Mouse (Mus musculus) stomach, embryonic 16.5 days (tissue): ENCODE data around the gene Ahdc1. TPM values are rescaled to one million over a fixed set of nuclear protein-coding genes. Genes with fewer than 3 reads are reported as not detected.
A peak's percentile ranks its signal among the peaks of the same experiment; 100 is the strongest.

Experiments used
- ATAC-seq: fragments of 200-750 bp; cut with Nextera tagmentation; 2 replicates; pipeline ENCODE4 v1.8.0; 2017; ENCODE audit warnings: moderate number of reproducible peaks, moderate TSS enrichment; ENCODE audit not compliant: insufficient read depth, low FRiP score
- H3K27ac ChIP-seq: fragments of 300-500 bp; sonication (generic); 2 replicates; pipeline ENCODE4 v1.5.1; 2014; ENCODE audit warnings: low read length
- H3K27me3 ChIP-seq: fragments of 300-500 bp; sonication (generic); 2 replicates; pipeline ENCODE4 v1.6.1; 2014; ENCODE audit warnings: low read length, control low read depth, mixed read lengths; ENCODE audit not compliant: control insufficient read depth, insufficient read depth
- H3K36me3 ChIP-seq: fragments of 300-500 bp; sonication (generic); 2 replicates; pipeline ENCODE4 v1.6.1; 2014; ENCODE audit warnings: low read length; ENCODE audit not compliant: control insufficient read depth, insufficient read depth
- H3K4me1 ChIP-seq: fragments of 300-500 bp; sonication (generic); 2 replicates; pipeline ENCODE4 v1.6.1; 2014; ENCODE audit warnings: low read length, control low read depth, mixed read lengths; ENCODE audit not compliant: control insufficient read depth, insufficient read depth
- H3K4me2 ChIP-seq: fragments of 300-500 bp; sonication (generic); 2 replicates; pipeline ENCODE4 v1.6.1; 2014; ENCODE audit warnings: low read depth, low read length, mixed read lengths
- H3K4me3 ChIP-seq: fragments of 300-500 bp; sonication (generic); replicated peaks from 2 replicates; pipeline ENCODE4 v1.5.1; 2014; ENCODE audit warnings: mild to moderate bottlenecking, low read length
- H3K9ac ChIP-seq: fragments of 300-500 bp; sonication (generic); 2 replicates; pipeline ENCODE4 v1.6.1; 2014; ENCODE audit warnings: low read length
- H3K9me3 ChIP-seq: fragments of 300-500 bp; sonication (generic); replicated peaks from 2 replicates; pipeline ENCODE4 v1.6.1; 2016; ENCODE audit warnings: low read length, control low read depth; ENCODE audit not compliant: control insufficient read depth
- WGBS: fragments of 180-500 bp; shearing (Covaris S2); extraction: QIAGEN DNeasy Blood & Tissue Kit; methylation state at CpG from one replicate; pipeline ENCODE4 v1.1.7; 2014; 5-methylcytosine and 5-hydroxymethylcytosine counted together
- polyA plus RNA-seq: library from polyadenylated mRNA; unstranded; fragments of >200 nt; fragmentation: Nextera tagmentation; extraction: Ambion mirVana; gene quantifications from 2 replicates; pipeline ENCODE4 v1.2.1, GENCODE M21; 2015

Gene Ahdc1
- polyA plus RNA-seq, 1 experiment from 2014 or later = 7.1 TPM

DNA sequence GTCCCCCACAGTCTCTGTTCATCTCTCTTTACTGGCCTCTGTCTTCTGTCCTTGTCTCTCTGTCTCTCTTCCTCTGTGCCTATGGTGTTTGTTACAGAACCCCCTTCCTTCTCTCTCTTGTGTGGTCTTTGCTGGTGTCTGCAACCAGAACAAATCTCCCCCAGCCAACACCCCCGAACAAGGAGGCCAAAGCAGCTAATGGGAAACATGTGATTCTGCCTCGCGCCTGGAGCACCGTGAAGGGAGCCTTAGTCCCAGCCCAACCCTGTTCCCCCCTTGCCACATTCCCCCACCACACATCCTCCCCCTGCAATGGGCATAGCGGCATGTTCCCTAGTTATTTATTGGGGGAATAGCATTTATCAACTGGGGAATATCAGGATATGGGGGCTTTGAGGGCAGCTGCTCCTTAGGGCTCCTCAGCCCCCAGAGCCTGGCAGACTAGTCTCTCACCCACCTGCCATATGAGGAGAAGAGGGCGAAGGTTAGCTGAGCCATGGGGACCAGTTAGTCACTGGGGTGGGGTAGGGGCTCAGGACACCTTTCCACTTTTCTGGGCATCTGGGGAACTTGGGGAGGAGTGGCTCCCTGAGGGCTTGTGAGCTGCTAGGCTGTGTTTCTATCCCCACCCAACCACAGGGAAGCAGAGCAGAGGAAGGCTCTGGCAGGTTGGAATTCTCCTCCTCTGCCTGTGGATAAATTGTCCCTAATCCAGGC is 41.1 kb downstream of the Ahdc1 start:
- no peak overlapping the region for H3K4me3 ChIP-seq
- no peaks in the 10 kb centered on the region for H3K27me3 ChIP-seq
- H3K9me3 ChIP-seq = no peaks in the 10 kb centered on the region
- ATAC-seq = no peak
- WGBS = 43% methylated on average over 6 of the region's 6 CpGs
- H3K36me3 ChIP-seq = no peaks in the 10 kb centered on the region
- H3K27ac ChIP-seq = peak overlapping the region; percentile 39; the same call in 1 of the 2 replicates
- H3K9ac ChIP-seq = peak overlapping the region; percentile 2; the same call in 1 of the 2 replicates
- peaks cover 94% of the 10 kb centered on the region for H3K4me1 ChIP-seq
- no peak overlapping the region for H3K4me2 ChIP-seq

DNA sequence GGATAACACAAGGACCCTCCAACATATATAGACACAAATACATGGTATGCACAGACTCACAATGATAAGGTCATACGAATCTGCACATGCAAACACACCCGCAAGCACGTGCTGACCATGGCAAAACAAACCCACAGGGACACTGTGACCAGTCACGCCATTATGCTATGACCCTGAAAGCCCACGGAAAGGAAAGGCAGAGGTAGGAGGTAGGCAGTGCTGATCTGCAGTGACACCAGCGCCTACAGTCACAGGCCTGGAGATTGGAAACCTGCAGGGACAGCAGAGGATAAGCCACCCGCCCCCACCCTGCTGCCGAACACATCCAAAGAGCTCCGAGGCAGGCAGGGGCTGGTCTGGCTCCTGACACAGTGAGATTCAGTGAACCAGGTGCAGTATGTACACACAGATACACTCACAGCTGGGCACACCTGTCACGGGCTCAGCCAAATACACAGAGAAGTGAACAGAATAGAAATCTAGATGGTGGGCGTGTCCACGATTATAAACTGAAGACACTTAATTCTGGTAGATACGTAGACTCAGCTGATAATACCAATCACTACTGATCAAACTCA is 42.0 kb downstream of the Ahdc1 start:
- WGBS = 54% methylated on average over 13 of the region's 13 CpGs
- H3K4me1 ChIP-seq = peaks cover 97% of the 10 kb centered on the region

DNA sequence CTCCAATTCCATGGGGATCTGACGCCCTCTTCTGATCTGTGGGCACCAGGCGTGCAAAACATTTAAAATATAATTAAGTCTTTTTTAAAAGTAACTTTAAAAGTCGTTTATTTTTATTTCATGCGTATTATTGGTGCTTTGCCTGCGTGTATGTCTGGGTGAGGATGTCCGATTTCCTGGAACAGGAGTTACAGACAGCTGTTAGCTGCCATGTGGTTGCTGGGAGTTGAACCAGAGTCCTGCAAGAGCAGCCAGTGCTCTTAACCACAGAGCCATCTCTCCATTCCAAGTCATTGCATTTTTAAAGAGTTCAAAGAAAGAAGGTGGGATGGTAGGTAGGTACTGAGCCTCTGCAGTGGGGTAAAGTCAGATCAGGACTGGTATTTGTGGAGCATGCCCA is 43.5 kb downstream of the Ahdc1 start:
- no peak overlapping the region for H3K4me2 ChIP-seq
- H3K4me1 ChIP-seq = peaks cover 99% of the 10 kb centered on the region
- ATAC-seq = no peak
- 78% methylated on average over 6 of the region's 6 CpGs for WGBS
- no peak overlapping the region for H3K4me3 ChIP-seq
- no peaks in the 10 kb centered on the region for H3K27me3 ChIP-seq
- H3K27ac ChIP-seq = peak overlapping the region; percentile 96; the same call in 1 of the 2 replicates
- no peaks in the 10 kb centered on the region for H3K9me3 ChIP-seq
- no peaks in the 10 kb centered on the region for H3K36me3 ChIP-seq
- H3K9ac ChIP-seq = no peak overlapping the region

More for the DNA sequence above, 42.0 kb downstream of the Ahdc1 start:
- H3K36me3 ChIP-seq = no peaks in the 10 kb centered on the region
- peak overlapping the region; percentile 42 for H3K9ac ChIP-seq
- H3K4me3 ChIP-seq = no peak overlapping the region
- no peaks in the 10 kb centered on the region for H3K9me3 ChIP-seq
- no peak overlapping the region; the same call in 1 of the 2 replicates for H3K4me2 ChIP-seq
- ATAC-seq = no peak
- H3K27ac ChIP-seq = peak overlapping the region; percentile 39
- H3K27me3 ChIP-seq = no peaks in the 10 kb centered on the region

DNA sequence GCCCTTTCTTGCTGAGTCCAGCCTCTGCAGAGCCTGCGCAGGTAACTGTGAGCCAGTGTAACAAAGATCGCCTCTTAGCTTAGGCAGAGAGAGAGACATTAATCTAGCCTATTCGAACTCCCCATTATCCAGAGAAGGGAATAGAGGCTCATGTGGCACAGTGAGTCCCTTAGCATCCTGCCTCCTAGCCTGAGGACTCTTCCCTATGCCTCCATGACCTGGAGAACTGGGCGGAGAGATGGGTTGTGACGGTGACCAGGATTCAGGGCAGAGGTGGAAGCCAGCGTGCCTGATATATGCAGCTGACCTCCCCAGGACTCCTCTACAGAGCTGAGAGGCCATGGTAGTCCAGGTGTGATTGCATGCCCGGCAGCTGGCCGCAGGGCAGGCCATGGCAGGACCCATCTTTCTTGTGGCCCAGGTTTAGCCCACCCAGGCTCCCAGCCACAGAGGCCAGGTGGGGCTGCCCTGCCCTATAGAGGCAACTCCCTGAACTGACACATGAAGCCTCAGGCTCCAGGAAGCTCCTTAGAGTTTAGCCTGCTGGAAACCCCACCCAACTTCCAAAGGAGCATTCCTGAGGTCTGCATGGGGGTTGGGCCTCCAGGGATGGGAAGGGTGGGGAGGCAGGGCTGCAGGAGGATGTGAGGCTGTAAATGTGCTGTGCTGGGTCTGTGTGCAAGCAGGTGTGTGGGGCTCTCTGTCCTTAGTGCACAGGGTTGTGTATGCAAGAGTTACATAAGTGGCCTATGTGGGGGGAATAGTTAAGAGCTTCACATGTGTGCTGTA is 44.3 kb downstream of the Ahdc1 start:
- peak overlapping the region; percentile 37 for H3K4me2 ChIP-seq
- WGBS = 54% methylated on average over 8 of the region's 8 CpGs
- H3K27me3 ChIP-seq = no peaks in the 10 kb centered on the region
- H3K4me3 ChIP-seq = no peak overlapping the region
- ATAC-seq = peak; percentile 52
- H3K4me1 ChIP-seq = peaks cover 97% of the 10 kb centered on the region
- no peaks in the 10 kb centered on the region for H3K9me3 ChIP-seq
- peak overlapping the region; percentile 96 for H3K27ac ChIP-seq
- no peaks in the 10 kb centered on the region for H3K36me3 ChIP-seq
- H3K9ac ChIP-seq = peak overlapping the region; percentile 50

DNA sequence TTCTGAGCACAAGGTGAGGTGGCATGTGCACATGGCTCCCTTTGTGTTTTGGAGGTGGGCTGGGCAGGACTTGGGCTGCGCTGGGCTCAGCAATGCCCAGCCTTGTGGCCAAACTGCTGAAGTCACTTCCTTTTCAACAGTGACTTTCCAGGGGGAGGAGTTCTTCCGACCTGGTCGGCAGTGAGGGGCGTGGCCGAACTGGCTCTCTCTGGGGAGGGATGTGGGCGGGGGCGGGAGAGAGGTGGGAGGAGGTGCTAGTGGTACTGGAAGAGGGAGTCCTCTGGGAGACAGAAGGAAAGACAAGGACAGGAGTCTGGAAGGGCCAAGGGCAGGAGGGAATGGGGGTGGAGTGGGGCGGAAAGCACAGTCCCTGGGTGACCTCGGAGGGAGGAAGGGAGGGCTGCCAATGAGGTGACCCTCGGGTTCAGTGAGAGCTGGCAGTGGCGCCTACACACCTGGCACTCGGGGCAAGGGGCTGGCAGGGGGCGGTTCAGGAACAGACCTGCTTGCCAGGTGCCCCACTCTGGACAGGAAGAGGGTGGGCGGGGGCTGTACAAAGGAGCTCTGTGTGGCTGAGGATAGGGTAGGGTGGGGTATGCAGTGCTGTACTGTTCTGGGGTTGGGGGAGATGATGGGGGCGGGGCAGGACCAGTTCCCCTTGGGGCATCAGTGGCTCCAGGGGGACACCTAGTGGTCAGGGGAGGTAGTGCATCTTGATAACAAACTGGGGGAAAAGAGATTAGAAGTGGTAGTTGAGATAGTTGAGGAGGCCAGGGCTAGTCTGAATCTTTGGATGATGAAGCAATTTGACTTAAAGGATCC is 45.2 kb downstream of the Ahdc1 start:
- ATAC-seq = peak; percentile 79
- 3% methylated on average over 15 of the region's 15 CpGs for WGBS
- H3K27me3 ChIP-seq = no peaks in the 10 kb centered on the region
- H3K27ac ChIP-seq = peak overlapping the region; percentile 96
- H3K4me1 ChIP-seq = peaks cover 88% of the 10 kb centered on the region
- no peaks in the 10 kb centered on the region for H3K9me3 ChIP-seq
- peak overlapping the region; percentile 51 for H3K4me2 ChIP-seq
- H3K36me3 ChIP-seq = peaks cover 3% of the 10 kb centered on the region; the same call in 1 of the 2 replicates
- H3K4me3 ChIP-seq = peak overlapping the region; percentile 21; the same call in 1 of the 2 replicates
- H3K9ac ChIP-seq = peak overlapping the region; percentile 50

DNA sequence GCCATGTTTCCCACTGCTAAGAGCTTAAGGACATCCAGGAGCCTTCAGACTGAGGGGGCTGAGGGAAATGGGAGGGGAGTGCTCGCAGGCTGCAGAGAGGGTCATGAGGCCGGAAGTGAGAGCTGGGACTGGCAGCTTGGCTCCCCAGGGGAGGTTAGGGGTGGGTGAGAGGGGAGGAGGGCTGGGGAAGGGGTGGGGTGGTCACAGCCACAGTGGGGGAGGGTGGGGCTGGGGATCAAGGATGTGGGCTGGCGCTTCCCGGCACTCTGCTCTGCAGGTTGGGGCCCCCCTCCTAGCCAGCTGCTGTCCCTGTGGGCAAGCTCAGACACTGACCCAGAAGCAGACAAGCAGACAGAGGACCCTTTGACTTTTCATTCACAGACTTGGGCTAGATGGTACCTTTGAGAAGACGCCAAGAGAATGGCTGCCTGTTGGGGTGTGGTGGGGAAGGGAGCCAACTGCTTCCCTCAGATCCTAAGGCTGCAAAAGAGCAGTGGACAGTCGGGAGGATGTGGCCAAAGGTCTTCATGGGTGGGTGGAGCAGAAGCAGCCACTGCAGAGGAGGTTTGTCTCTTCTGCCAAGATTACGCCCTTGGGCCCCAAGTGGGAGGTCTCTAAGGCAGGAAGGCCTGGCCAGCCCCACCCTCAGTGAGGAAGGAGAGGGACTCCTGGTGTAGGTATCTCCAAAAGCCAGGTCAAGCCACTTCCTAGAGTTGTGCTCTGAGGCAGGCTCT is 46.5 kb downstream of the Ahdc1 start:
- peak; percentile 46 for ATAC-seq
- no peaks in the 10 kb centered on the region for H3K9me3 ChIP-seq
- 0 out of 2 replicates have a peak overlapping the region, but pooled peaks have one; percentile 3 for H3K4me3 ChIP-seq
- H3K4me1 ChIP-seq = peaks cover 75% of the 10 kb centered on the region
- H3K27ac ChIP-seq = peak overlapping the region; percentile 96
- peaks cover 14% of the 10 kb centered on the region for H3K36me3 ChIP-seq
- no peaks in the 10 kb centered on the region for H3K27me3 ChIP-seq
- peak overlapping the region; percentile 40 for H3K4me2 ChIP-seq
- WGBS = 19% methylated on average over 7 of the region's 7 CpGs
- peak overlapping the region; percentile 56 for H3K9ac ChIP-seq

DNA sequence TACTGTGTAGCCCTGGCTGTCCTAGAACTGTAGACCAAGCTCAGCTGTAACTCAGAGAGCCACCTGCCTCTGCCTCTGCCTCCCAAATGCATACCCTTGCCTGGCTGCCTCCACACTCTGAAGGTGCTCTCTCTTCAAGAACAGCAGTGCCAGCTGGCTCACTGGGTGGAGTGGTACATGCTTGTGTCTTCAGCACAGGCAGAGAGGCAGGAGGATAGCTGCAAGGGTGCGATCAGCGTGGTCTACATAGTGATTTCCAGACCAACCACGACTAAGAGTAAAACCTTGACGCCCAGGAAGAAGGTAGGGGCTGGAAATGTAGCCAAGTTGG is 47.0 kb downstream of the Ahdc1 start:
- H3K27me3 ChIP-seq = no peaks in the 10 kb centered on the region
- WGBS = 85% methylated on average over 4 of the region's 4 CpGs
- peak overlapping the region; percentile 6; the same call in 1 of the 2 replicates for H3K4me2 ChIP-seq
- ATAC-seq = no peak
- H3K9ac ChIP-seq = peak overlapping the region; percentile 56
- H3K36me3 ChIP-seq = peaks cover 20% of the 10 kb centered on the region
- peaks cover 70% of the 10 kb centered on the region for H3K4me1 ChIP-seq
- no peaks in the 10 kb centered on the region for H3K9me3 ChIP-seq
- 0 out of 2 replicates have a peak overlapping the region, but pooled peaks have one; percentile 3 for H3K4me3 ChIP-seq
- peak overlapping the region; percentile 96 for H3K27ac ChIP-seq
